Mouse (Mus musculus) layer of hippocampus, adult 11-12 months (tissue): Measurements from ENCODE around the gene 4930469K13Rik.

Source experiments
- DNase-seq: peaks from one replicate; pipeline ENCODE4 v3.0.0; 2022; ENCODE audit warnings: low spot score

4930469K13Rik gene

DNA sequence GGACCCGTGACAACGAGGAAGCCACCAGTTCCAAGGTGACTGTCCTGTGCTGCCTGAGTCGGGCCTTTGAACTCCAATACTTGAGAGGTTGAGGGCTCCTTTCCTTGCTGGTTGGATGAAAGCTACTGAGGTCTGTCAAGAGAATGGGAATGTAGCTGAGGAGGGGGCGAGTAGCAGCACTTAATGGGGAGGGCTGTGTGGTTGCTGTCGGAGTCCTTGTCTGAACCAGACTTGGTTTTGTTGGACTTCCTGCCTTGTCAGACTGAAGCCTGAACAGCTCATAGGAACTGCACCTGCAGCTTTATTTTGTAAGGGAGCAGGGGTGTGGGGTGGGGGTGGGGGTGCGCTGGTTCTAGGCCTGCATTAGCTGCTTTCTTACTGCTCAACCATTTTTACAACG lies 19.8 kb downstream of the 4930469K13Rik start:
- no peak for DNase-seq

DNA sequence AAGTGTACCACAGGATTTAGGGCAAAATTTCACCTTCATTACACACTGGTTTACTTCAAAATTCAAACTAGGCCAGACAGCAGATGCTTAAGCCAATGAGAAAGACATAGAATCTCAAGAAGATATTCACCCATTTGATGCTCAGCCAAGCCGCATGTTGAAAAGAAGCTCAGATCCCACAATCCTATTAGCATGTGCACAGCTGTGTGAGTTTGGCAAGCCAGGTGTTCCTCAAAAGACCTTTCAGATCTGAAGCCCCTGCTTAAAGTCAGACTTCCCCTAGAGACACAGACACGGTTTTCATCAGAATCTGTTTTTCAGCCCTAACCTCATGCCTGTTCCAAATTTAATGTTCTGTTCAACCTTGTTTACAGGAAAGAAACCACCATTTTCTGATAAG lies 20.5 kb downstream of the 4930469K13Rik start:
- no peak for DNase-seq

DNA sequence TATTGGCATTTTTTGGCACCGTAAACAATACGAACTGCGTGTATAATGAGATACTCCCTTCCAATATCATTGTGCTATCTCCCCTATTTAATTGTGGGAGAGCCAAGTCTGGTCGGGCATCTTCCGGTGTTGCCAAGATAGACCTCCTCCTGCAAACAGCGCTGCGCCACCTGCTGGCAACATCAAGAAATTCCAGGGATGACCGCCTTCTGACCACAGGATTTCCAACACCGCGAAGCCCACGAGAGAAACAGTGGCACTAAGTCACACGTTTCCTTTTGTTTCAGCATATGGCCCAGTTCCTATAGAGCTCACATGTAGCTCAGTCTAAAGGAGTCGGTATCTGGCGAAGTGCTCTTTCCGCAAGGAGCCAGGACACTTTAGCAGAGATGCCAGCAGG lies 24.6 kb downstream of the 4930469K13Rik start:
- peak; percentile 35 for DNase-seq

DNA sequence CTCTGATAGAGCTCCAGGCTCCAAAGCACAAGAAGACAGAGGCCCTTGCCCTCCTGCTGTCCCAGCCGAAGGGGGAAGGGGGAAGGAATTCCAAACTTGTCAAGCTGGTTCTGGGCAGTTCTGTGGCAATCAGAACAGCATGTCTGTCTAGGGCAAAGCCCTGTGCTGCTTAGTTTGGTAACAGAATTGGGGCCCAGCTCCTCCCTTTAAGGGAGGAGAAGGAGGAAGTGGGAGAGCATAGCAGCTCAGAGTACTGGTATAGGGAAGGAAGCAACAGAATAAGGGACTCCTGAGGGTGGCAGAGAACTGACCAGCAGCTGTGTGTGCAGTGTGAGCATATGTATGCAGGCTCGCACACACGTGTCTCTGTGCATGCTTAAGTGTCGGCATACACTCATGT lies 26.0 kb downstream of the 4930469K13Rik start:
- peak; percentile 22 for DNase-seq

DNA sequence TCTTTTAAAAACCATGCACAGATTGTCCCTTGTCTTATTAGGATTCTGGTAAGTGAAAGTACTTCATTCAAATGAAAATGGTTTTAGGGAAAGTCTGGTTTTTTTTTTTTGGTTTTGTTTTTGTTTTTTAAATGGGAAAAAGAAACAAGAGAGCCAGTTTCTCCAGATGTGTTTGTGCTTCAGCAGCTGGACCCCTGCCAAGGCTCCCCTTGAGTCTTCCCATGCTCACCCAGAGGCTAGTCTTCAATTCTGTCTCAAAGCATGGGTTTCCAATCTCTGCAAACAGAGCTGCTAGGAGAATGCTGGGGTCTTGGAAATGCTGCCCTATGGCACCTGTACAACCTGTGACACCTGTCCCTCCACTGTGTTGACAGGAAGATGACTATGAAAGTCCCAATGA lies 27.8 kb downstream of the 4930469K13Rik start:
- no peak for DNase-seq

DNA sequence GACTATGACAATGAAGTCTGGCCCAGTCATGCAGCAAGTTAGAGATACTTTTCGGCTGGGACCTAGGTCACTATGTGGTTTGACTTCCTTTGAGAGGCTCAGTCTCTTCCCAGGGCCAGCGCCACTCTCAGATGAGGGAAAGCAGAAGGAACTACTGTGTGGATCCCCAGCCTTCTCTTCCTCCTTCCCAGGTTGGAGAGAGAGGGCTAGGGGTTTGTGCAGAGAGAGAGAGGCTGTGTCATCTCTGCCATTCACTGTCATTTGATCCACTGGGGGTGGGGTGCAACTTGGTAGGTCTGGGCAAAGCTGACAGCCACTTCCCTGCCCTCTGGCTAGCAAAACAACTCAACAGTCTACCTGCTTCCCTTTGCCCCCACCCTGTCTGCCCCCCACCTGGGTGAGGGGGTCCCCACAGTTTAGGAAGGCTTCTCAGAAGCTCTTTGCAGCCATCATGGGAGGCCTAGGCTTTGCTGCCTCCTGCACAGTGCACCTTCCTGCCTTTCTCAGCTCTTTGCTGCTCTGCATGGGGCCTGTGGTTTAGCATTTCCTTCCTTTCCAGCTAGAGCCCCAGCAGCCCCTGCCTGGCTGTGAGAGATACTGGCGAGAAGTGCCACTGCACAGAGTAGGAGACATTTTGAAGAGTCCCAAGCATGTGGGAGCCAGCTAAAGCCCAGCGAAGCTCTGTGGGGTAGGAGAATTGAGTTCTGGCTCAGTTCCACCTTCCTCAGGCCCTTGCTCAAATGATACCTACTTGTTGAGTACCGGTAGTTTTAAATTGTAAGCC lies 34.5 kb downstream of the 4930469K13Rik start:
- DNase-seq, result no peak

DNA sequence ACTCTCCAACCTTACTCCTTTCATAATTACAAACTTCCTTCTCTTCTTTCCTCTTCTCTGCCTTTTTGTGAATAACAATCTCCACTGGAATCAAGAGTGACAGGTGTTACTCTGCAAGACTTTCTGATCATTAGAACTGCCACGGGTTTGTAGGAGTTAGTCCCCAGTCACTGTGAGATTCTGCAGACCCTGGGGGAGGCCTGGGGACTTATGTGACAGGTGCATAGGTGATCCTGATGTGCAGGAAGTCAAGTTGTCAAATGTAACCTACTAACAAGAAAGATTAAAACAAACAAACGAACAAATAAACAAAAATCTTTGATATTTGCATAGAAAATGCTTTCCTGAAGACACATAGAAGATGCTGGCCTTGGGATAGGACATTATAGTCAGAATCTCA lies 35.1 kb downstream of the 4930469K13Rik start:
- DNase-seq, result no peak

DNA sequence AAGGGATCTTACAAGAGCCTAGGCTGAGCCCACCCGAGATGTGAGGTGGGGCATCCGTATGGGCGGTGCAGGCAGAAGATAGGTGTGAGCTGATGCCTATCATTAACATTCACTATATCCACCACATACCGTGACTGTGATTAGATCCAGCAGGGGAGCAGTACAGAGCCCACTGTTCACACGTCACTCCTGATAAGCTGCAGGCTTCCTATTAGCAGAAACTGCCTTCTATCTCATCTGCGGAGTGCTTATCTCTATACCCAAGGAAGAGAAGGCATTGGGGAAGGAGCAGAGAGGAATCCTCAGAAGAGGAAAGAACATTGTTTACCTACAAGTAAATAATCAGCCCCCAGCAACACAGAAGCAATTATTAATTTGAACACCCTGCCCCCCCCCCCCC lies 36.6 kb downstream of the 4930469K13Rik start:
- DNase-seq, result no peak

DNA sequence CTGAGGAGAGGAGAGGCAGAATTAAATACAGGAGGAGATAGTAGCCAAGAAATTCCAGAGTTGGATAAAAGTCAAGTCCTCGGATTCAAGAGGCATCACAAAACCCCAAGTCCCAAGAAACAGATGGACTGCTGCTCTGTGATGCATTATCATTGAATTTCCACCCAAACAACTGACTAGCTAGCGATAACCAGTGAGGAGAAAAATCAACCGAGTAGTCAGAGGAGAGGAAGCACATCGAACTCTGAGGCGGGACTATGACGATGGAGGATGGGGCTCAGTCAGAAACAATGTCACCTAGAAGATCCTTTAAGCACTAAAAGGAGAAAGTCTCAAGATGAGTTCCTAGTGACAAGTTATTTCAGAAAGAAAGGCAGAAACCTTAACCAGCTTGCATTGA lies 39.4 kb downstream of the 4930469K13Rik start:
- no peak for DNase-seq

DNA sequence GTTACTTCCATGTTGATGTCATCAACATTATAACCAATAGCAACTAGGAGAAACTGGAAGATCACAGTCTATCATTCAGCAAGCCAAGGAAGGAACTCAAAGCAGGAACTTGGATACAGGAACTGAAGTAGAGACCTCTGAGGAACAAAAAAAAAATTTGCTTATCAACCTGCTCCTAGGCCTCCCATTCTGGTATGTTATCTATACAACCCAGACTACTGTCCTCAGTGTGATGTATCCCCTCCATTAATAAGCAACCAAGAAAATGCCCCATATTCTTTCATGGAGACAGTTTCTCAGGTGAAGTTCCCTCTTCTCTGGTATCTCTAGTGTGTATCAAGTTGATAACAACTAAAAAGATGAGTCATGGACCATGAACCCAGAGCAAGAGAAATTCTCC lies 40.0 kb downstream of the 4930469K13Rik start:
- DNase-seq, result no peak

DNA sequence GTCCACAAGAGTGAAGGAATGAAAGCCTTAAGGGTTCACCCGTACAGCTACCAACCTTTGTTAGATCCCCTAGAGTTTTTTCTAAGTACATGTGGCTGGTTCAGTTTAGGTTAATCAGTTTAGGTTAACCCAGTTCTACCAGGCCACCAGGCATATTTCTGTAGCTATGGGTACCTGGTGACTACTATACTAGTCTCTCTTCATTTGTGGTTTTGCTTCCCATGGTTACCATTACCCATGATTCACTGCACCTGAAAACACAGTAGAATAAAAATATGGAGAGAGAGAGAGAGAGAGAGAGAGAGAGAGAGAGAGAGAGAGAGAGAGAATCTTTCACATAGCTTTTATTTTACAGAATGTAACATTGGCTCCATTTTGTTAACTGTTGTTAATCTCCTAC lies 41.6 kb downstream of the 4930469K13Rik start:
- no peak for DNase-seq

DNA sequence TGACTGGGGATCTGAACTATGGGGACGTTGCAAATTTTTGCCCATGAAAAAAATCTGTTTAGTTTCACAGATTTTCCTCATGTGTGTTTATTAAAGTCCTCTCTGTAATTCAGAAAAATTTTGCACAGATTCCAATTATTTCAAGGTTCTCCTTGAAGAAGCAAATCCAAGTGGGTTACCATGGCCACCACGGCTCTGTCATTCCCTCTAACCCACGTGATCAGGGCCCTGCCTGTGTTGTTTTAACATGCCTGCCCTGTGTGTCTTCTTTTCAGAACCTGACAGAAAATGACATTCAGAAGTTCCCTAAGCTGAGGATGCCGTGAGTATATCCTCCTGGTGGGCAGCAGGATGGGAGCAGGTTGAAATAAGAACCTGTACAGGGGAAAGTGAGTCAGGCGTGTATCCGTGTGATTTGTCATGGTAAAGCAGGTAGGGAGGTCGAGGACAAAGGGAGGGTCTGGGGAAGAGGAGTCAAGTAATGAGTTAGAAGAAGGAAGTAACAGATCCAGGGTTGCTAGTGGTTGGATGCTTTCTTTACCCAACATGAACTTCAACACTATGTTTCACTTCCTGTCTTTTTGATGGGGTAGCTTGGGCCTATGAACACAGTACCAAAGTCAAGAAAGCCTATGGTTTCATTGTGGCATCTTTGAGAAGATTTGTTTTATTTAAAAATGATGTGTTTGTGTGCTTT lies 44.2 kb downstream of the 4930469K13Rik start:
- no peak for DNase-seq

DNA sequence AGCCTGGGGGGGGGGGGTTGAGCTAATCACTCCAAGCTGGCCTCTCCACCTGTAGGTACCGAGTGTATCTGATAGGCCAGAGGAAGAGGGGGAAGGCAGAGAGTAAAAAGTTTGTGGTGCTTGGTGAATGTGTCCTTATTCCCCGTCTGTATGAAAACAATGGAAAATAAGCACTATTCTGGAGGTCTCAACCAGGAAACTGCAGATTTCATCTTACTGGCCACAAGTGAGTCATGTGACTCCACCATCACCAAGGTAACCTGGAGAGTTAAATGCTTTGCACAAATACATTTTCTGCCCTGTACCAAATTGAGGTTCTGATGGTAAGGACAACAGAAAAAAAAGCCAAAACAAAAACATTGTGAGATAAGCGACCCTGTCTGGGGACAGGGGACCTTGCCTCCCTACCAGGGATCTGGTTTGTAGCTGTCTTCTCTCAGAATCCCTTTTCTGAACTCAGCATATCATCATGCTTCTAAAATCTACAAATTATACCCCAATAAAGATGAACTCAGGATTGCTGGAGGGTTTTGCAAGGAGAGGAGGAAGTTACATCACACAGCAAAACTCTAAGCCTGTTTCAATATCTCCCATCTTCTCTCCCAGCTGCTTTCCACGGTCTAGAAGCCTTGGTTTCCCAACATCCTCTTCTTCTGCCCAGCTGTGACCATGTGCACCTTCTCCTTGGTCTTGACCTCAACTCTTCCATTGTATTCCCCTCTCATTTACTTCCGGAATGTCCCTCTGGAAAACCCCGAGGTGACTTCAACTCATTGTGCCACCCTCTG lies 45.1 kb downstream of the 4930469K13Rik start:
- no peak for DNase-seq

DNA sequence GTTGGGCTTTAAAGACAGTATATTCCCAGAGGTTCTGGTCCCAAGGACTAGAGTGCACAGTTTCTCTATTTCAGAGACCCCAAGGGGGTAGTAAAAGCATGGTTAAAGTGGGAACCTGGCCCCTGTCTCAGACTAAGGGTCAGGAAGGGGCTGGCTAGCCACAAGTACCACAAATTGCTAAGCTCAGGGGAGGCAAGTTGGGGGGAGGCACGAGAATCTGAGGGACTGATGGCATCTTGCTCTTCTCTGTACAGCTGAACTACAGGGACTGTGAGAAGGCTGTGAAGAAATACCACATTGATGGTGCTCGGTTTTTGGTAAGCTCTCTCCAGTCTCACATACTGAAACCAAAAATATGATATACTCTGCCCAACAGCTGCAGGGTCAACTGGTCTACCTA lies 47.7 kb downstream of the 4930469K13Rik start:
- DNase-seq, result no peak

DNA sequence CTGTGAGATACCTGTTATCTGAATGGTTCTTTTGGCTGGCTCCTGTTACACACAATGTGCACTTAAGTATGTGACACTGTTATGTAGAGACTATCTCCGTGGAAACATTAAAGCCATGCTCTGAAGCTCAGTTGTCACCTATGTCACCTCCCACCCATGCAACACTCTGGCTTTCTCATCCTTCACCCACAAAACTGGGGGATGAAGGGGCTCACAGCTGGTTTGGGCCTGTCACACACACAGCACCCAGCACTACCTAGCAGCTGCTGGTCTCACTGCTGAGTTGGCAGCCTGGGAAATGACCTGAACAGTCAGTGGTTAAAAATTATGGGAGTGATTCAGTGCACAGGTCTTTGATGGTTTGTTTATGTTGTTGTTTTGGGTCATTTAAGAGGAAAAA lies 48.3 kb downstream of the 4930469K13Rik start:
- DNase-seq, result no peak

DNA sequence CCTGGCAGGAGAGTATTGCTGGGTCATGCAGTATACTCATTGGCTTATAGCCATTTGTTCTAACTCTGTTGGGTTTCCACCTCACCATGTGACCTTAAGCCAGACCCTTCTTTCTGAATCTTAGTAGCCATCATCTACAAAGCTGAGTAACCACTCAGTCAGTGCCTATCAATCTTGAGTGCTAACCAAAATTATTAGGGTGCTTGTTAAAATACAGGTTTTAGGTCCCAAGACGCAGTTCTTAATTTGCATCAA lies 49.3 kb downstream of the 4930469K13Rik start:
- no peak for DNase-seq

DNA sequence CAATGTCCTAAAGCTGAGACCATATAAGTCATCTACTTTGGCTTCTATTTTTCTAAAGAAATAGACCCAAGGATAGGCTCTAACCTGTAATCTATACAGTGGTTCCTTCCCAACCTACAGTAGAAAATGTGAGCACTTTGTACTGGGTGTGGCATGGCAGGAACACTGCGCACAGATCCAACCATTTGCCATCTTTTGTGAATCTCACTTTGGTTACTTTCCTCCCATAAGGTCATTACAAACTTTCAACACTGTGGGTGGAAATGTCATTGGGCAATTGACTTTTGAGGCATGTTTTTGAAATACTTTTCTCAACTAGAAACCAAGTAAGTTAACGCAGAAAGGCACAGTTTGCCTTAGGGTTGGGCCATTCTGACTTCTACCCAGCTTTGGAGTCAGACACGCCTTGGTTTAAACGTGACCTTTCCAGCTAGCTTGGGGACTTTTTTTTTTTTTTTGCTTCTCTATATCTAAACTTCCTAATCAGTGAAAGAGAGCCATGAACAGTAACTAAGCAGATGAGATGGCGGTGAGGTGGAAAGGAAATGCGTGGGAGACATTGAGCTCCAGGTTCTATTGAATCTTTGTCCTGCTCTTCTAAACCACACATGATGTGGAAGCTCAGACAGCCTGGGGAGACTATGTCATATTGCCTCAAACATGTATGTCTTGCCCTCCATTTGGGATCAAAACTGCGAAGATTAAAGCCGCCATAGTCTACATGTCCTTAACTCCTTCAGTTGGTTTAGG lies 49.8 kb downstream of the 4930469K13Rik start:
- no peak for DNase-seq

DNA sequence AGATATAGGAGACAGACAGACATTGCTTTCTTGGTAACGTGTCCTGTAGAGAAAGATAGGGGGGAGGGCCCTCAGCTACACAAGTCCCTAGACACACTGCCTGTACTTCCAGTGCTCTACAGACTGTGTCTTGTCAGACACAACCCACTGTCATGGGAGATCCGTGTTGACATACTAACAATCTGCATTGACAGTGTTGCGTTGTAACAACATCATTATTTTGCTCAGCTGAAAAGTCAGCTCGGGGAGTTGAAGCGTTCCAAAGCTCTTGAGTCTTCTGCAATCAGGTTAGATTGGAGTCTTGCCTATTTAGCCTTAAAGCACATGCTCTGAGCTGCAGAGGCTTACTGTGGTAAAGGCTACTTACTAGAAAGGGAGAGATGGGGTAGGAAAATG lies 50.8 kb downstream of the 4930469K13Rik start:
- no peak for DNase-seq

DNA sequence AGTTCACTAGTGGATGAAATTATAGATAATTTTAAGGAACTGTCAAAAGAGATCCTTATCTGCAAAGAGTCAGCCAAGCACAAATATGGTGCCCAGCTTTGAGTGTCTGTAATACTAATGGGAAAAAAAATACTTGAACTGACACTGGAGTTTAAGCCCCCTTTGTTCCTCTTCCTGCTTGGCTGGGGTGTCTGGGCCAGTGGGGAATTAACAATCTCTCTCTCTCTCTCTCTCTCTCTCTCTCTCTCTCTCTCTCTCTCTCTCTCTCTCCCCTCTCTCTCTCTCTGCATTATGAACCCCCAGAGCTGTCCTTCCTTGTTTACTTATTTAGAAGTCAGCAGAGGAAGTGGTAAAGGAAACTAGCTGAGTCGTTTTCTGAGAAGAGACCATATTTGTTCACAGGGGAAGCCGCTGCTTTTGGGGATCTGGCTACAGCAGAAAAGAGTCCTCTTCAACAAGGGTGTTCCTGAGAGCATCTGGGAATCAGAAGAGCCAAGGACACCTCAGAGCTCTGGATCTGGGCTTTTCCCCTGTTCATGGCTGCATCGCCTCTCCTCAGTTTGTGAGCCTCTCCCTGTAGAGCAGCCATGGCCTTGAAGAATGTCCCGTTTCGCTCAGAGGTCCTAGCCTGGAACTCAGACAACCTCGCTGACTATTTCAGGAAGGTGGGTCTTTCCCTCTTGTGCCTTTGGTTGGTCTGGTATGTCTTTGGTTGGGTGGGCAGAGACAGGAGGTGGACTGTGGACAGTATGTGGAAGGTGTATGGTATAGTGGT lies 51.4 kb downstream of the 4930469K13Rik start, which contains the start of gene Lcp2:
TSS of gene Lcp2 (plus strand) at position 154 of the 775 bp plus-strand sequence.
- no peak for DNase-seq

DNA sequence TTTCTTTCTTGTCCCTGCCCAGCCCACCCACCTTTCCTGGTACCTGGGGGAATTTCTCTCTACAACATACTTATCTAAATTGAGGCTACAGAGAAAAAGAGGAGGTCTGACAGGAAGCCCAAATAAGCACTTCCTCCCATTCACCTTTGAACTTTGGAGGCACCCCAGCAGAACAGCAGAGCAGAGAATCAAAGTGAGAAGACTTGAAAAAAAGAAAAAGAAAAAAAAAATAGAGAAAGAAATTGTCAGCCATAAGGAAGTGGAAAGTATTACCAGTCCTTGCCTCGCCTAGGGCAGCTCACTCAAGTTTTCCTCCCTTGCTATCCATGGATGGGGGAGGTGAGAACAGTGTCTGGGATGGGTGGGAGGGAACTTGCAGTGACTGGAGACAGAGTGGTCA lies 55.5 kb downstream of the 4930469K13Rik start:
- no peak for DNase-seq

DNA sequence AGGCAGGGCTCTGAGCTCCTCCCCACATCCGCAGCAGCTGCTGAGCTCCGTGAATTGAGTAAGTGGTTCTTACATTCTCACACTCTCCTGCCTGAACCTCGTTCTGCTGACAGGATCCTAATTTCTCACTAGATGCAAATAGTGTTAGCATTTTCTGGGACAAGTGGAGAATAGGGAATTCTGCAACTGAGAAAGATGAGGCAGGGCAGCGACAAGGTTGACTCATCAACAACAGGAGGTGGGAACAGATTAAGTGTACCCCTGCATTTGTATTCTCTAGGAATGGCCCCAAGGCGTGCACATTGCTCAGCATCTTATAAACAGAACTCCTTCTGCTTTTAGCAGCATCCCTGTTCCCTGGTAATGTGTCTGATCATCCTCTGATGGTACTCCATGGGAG lies 58.3 kb downstream of the 4930469K13Rik start:
- no peak for DNase-seq
